Mouse (Mus musculus) heart, embryonic 14.5 days (tissue): ENCODE data around the gene Rtn4rl1. TPM values are rescaled to one million over a fixed set of nuclear protein-coding genes. Genes with fewer than 3 reads are reported as not detected.

ENCODE experiments used
- ATAC-seq: fragments of 200-750 bp; cut with Nextera tagmentation; 2 replicates; pipeline ENCODE4 v1.8.0; 2017; ENCODE audit warnings: low read depth, moderate TSS enrichment; ENCODE audit not compliant: insufficient number of reproducible peaks, insufficient read depth, low FRiP score
- H3K27ac ChIP-seq, 2 experiments: fragments of 200-500 bp in 1 of 2; fragments of 300-500 bp in 1 of 2; sonication (generic) in 1 of 2; replicated peaks in 1 of 2; 2 replicates each; pipeline ENCODE4 v1.5.1; 2012 to 2014; ENCODE audit warnings: low read depth in 2 of 2, low read length in 2 of 2, control low read depth in 1 of 2, mild to moderate bottlenecking in 1 of 2, mixed read lengths in 1 of 2; ENCODE audit not compliant: control insufficient read depth in 1 of 2, insufficient read depth in 1 of 2
- H3K27me3 ChIP-seq: fragments of 300-500 bp; sonication (generic); 2 replicates; pipeline ENCODE4 v1.6.1; 2014; ENCODE audit warnings: mild to moderate bottlenecking, low read length, control low read depth; ENCODE audit not compliant: control insufficient read depth, insufficient read depth
- H3K36me3 ChIP-seq: fragments of 300-500 bp; sonication (generic); 2 replicates; pipeline ENCODE4 v1.6.1; 2014; ENCODE audit warnings: mild to moderate bottlenecking, control low read depth, low read length, mixed read lengths; ENCODE audit not compliant: control insufficient read depth, insufficient read depth
- H3K4me1 ChIP-seq, 2 experiments: fragments of 200-500 bp in 1 of 2; fragments of 300-500 bp in 1 of 2; sonication (generic) in 1 of 2; 2 replicates each; pipeline ENCODE4 v1.6.1; 2012 to 2014; ENCODE audit warnings: low read length in 2 of 2, control low read depth in 1 of 2, mixed read lengths in 1 of 2; ENCODE audit not compliant: control insufficient read depth in 2 of 2, insufficient read depth in 2 of 2
- H3K4me2 ChIP-seq: fragments of 300-500 bp; sonication (generic); 2 replicates; pipeline ENCODE4 v1.6.1; 2014; ENCODE audit warnings: mild to moderate bottlenecking, low read length
- H3K4me3 ChIP-seq, 2 experiments: fragments of 200-500 bp in 1 of 2; fragments of 300-500 bp in 1 of 2; sonication (generic) in 1 of 2; 2 replicates each; pipeline ENCODE4 v1.5.1; 2012 to 2014; ENCODE audit warnings: low read length in 2 of 2, mild to moderate bottlenecking in 2 of 2, control low read depth in 1 of 2, low read depth in 1 of 2, moderate library complexity in 1 of 2; ENCODE audit not compliant: control insufficient read depth in 1 of 2, insufficient read depth in 1 of 2
- H3K9ac ChIP-seq: fragments of 300-500 bp; sonication (generic); 2 replicates; pipeline ENCODE4 v1.6.1; 2014; ENCODE audit warnings: mild to moderate bottlenecking, low read length
- H3K9me3 ChIP-seq: fragments of 300-500 bp; sonication (generic); 2 replicates; pipeline ENCODE4 v1.6.1; 2016; ENCODE audit warnings: low read length, control low read depth; ENCODE audit not compliant: control insufficient read depth
- WGBS: fragments of 180-500 bp; shearing (Covaris S2); extraction: QIAGEN DNeasy Blood & Tissue Kit; methylation state at CpG from one replicate; pipeline ENCODE4 v1.1.7; 2014; 5-methylcytosine and 5-hydroxymethylcytosine counted together
- microRNA counts: library from miRNA; unstranded; fragments of <30 nt; microRNA quantifications from one replicate; lab custom pipeline; 2016
- microRNA-seq: library from miRNA; unstranded; fragments of <30 nt; microRNA quantifications from one replicate; pipeline ENCODE4, GENCODE M21; 2016
- polyA plus RNA-seq: library from polyadenylated mRNA; unstranded; fragments of >200 nt; fragmentation: Nextera tagmentation; extraction: Ambion mirVana; gene quantifications from 2 replicates; pipeline ENCODE4 v1.2.1, GENCODE M21; 2014

The Rtn4rl1 gene
- polyA plus RNA-seq, 1 experiment from 2014 or later, result 17.3 TPM

DNA sequence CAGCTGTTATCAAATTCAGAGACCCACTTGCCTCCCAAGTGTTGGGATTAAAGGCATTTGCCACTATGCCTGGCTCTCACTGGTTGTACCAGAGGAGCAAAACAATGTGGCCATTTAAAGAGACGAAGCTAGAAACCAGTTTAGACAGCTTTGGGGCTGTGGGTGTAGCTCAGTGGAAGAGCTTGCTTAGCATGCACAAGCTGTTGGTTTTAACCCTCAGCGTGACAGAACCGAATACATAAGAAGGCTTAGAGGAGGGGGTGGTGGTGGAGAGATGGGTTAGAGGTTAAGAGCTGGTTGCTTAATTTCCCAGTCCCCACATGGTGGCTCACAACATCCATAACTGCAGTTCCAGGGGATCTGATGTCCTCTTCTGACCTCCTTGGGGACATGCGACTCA is 115.1 kb downstream of the Rtn4rl1 start:
- H3K4me3 ChIP-seq, result no peak overlapping the region
- no peaks in the 10 kb centered on the region for H3K9me3 ChIP-seq
- no peak for ATAC-seq
- 81% methylated on average over 4 of the region's 4 CpGs for WGBS
- H3K4me1 ChIP-seq, result no peaks in the 10 kb centered on the region
- no peak overlapping the region for H3K9ac ChIP-seq
- H3K27ac ChIP-seq, result no peak overlapping the region
- no peak overlapping the region for H3K4me2 ChIP-seq
- no peaks in the 10 kb centered on the region for H3K27me3 ChIP-seq
- H3K36me3 ChIP-seq, result peaks cover 91% of the 10 kb centered on the region

DNA sequence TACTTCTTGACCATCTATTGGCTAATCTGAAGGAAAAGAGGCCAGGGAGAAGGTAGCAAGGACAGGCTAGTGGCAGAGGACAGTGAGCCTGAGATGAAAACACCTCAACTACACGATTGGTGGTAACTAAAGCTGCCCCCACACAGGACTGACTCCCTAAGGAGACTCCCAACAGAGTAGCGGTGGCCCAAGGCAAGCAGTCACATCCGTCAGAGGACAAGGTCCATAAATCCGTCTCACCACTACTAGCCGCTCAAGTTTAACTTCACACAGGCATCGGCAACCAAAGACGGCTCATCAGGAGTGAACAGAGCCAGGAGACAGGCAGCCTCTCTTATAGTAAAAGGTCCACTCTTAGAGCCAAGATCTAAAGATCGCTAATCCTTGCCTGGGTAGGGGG is 117.2 kb downstream of the Rtn4rl1 start:
- peaks cover 93% of the 10 kb centered on the region for H3K36me3 ChIP-seq
- 88% methylated on average over 8 of the region's 8 CpGs for WGBS

DNA sequence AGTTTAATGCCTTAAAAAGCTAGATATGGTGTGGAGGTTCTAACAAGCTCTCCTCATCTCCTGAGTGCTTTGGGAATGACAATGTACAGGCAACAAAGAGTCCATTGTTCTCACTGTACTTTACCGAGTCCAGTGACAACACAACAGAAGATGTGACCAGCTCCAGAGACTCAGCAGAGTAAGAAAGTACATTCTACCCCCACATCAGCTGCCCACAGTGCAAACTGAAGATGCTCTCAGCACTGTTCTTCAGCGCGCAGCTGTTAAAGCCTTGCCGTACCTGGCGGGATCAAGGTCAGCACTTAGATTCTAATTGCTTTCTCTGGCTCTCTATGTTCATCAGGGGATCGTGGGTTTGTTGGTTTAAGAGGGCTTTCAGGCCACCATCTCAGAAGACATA is 118.2 kb downstream of the Rtn4rl1 start:
- Histone ChIP-seq H3K9me3 (no peaks in the 10 kb centered on the region), H3K4me1 (no peaks in the 10 kb centered on the region), H3K9ac (no peak overlapping the region), H3K27me3 (no peaks in the 10 kb centered on the region), H3K27ac (no peak overlapping the region), H3K4me3 (no peak overlapping the region), H3K36me3 (peaks cover 93% of the 10 kb centered on the region), H3K4me2 (no peak overlapping the region)
- ATAC-seq, result no peak
- WGBS, result 81% methylated on average over 6 of the region's 6 CpGs

More for the DNA sequence above, 117.2 kb downstream of the Rtn4rl1 start:
- H3K27me3 ChIP-seq, result no peaks in the 10 kb centered on the region
- no peaks in the 10 kb centered on the region for H3K4me1 ChIP-seq
- H3K4me2 ChIP-seq, result no peak overlapping the region
- H3K9ac ChIP-seq, result no peak overlapping the region
- H3K27ac ChIP-seq, result no peak overlapping the region
- no peaks in the 10 kb centered on the region for H3K9me3 ChIP-seq
- ATAC-seq, result no peak
- no peak overlapping the region for H3K4me3 ChIP-seq

DNA sequence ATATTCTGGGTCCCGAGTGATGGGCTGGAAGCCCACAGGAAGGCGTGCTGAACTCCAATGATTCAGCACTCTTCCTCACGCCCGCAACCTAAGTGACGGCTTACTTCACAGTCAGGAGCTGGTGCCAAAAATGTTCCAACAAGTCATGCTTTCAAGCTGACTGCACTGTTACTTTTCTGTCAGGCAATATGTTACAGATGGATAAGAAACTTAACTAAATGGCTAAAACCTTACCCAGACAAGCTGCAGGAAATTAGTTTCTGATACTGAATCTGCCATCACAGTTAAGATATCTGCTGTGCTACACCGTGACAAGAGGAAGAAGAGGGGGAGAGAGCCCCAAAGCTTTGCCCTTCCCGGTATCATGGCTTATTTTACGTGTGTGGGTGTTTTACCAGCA is 120.3 kb downstream of the Rtn4rl1 start:
- no peak overlapping the region for H3K4me3 ChIP-seq
- no peaks in the 10 kb centered on the region for H3K4me1 ChIP-seq
- no peak overlapping the region for H3K27ac ChIP-seq
- no peaks in the 10 kb centered on the region for H3K9me3 ChIP-seq
- no peak overlapping the region for H3K9ac ChIP-seq
- ATAC-seq, result no peak
- no peak overlapping the region for H3K4me2 ChIP-seq
- H3K27me3 ChIP-seq, result no peaks in the 10 kb centered on the region
- 80% methylated on average over 8 of the region's 8 CpGs for WGBS
- peaks cover 91% of the 10 kb centered on the region for H3K36me3 ChIP-seq

MicroRNAs encoded within 50 kb of the gene (microRNA counts, 519-probe panel; counts per million panel counts)
- microRNA mmu-miR-132 (lab: Ali Mortazavi, UCI) (322 counts per million, percentile 70 among the panel's probes with 10 or more counts), microRNA mmu-miR-212 (lab: Ali Mortazavi, UCI) (322 counts per million, percentile 70 among the panel's probes with 10 or more counts)

Small RNAs within 50 kb of the gene (microRNA-seq; reads per million reads assigned to microRNA genes)
- gene Mir132, result 257 reads per million, percentile 64 among the genes with 10 or more reads in this experiment
- 21.8 reads per million, percentile 32 among the genes with 10 or more reads in this experiment for gene Mir212

Other genes starting within 250 kb of the Rtn4rl1 start
- 6.4 and 6.8 TPM in 2 replicates for gene Hic1, start 24.3 kb upstream of the Rtn4rl1 start, polyA plus RNA-seq
- gene Ovca2, start 14.9 kb upstream of the Rtn4rl1 start, polyA plus RNA-seq, result 19.4 and 19.7 TPM in 2 replicates
- gene Dph1, start 2.5 kb upstream of the Rtn4rl1 start, polyA plus RNA-seq, result 23.1 and 23.7 TPM in 2 replicates
- gene Rpa1, start 154.5 kb downstream of the Rtn4rl1 start, polyA plus RNA-seq, result 82.8 and 87.4 TPM in 2 replicates
- 13.8 and 15.2 TPM in 2 replicates for gene Smyd4, start 154.7 kb downstream of the Rtn4rl1 start, polyA plus RNA-seq
- 27.8 and 32.4 TPM in 2 replicates for gene Serpinf1, start 228.9 kb downstream of the Rtn4rl1 start, polyA plus RNA-seq
- gene Serpinf2, start 245.8 kb downstream of the Rtn4rl1 start, polyA plus RNA-seq, result not detected in 2 replicates